Mouse (Mus musculus) kidney, postnatal 0 days (tissue): ENCODE measurements around the gene Hnf1b. TPM values are rescaled to one million over a fixed set of nuclear protein-coding genes. Genes with fewer than 3 reads are reported as not detected.

Source experiments
- ATAC-seq: fragments of 200-750 bp; cut with Nextera tagmentation; replicated peaks from 2 replicates; pipeline ENCODE4 v1.8.0; 2017; ENCODE audit warnings: low read depth, moderate number of reproducible peaks, moderate TSS enrichment, moderate library complexity; ENCODE audit not compliant: low FRiP score
- DNase-seq: peaks from one replicate; pipeline ENCODE4 v3.0.0-alpha.2; 2016; ENCODE audit warnings: low spot score
- H3K27ac ChIP-seq: fragments of 300-500 bp; sonication (generic); 2 replicates; pipeline ENCODE4 v1.5.1; 2014; ENCODE audit warnings: mild to moderate bottlenecking
- H3K27me3 ChIP-seq: fragments of 300-500 bp; sonication (generic); 2 replicates; pipeline ENCODE4 v1.6.1; 2014; ENCODE audit warnings: low read length, mixed read lengths; ENCODE audit not compliant: insufficient read depth
- H3K36me3 ChIP-seq: fragments of 300-500 bp; sonication (generic); 2 replicates; pipeline ENCODE4 v1.6.1; 2014; ENCODE audit warnings: low read length, mixed read lengths; ENCODE audit not compliant: insufficient read depth
- H3K4me1 ChIP-seq: fragments of 300-500 bp; sonication (generic); replicated peaks from 2 replicates; pipeline ENCODE4 v1.6.1; 2014; ENCODE audit warnings: antibody characterized with exemption, low read length, mixed read lengths; ENCODE audit not compliant: insufficient read depth
- H3K4me2 ChIP-seq: fragments of 300-500 bp; sonication (generic); 2 replicates; pipeline ENCODE4 v1.6.1; 2014; ENCODE audit warnings: mild to moderate bottlenecking, low read length, moderate library complexity, mixed read lengths
- H3K4me3 ChIP-seq: fragments of 300-500 bp; sonication (generic); replicated peaks from 2 replicates; pipeline ENCODE4 v1.5.1; 2014; ENCODE audit warnings: low read depth, low read length
- H3K9ac ChIP-seq: fragments of 300-500 bp; sonication (generic); 2 replicates; pipeline ENCODE4 v1.6.1; 2014; ENCODE audit warnings: low read depth, low read length
- H3K9me3 ChIP-seq: fragments of 300-500 bp; sonication (generic); replicated peaks from 2 replicates; pipeline ENCODE4 v1.6.1; 2016; ENCODE audit warnings: low read length, inconsistent platforms, mixed read lengths
- CTCF ChIP-seq: IDR thresholded peaks from 2 replicates; pipeline ENCODE4 v1.5.1; 2016; ENCODE audit warnings: antibody characterized with exemption, low read depth, mild to moderate bottlenecking, moderate library complexity
- WGBS: fragments of 180-500 bp; shearing (Covaris S2); extraction: QIAGEN DNeasy Blood & Tissue Kit; methylation state at CpG from one replicate; pipeline ENCODE4 v1.1.7; 2014; 5-methylcytosine and 5-hydroxymethylcytosine counted together
- polyA plus RNA-seq: library from polyadenylated mRNA; unstranded; fragments of >200 nt; fragmentation: Nextera tagmentation; extraction: Ambion mirVana; gene quantifications from 2 replicates; pipeline ENCODE4 v1.2.1, GENCODE M21; 2015

Gene Hnf1b
- polyA plus RNA-seq, 1 experiment from 2014 or later, result 88.8 TPM

DNA sequence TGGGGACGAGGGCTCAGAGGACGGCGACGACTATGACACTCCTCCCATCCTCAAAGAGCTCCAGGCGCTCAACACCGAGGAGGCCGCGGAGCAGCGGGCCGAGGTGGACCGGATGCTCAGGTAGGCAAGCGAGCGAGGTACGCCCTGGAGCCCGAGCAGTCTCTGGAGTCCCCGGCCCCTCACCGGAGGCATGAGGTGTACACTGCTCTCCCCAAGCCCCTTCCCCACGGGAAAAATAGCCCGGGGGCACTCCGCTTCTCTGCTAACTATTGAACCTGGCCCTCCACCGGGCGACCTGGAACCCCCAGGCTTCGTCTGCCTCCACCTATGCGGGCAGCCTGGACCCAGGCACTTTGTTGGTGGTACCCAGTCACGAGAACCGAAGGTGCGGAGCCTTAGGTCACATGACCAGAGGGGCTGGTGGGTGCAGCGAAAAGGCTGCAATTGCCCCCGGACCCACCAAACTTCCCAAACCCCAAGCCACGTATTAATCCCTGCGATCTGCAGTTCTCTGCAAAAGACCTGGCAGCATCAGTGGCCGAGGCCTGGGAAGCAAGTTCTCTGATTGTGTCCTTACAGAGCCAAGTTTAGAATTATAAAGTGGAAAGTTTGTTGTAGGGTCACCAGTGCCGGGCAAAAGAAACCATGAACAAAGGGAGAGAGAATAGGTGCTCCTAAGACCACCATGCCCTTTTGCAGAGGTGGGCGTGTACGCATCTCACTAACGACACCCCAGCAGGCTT, 1.6 kb downstream of the Hnf1b start:
- H3K4me2 ChIP-seq, result peak overlapping the region; percentile 49
- peak overlapping the region; percentile 88 for H3K9ac ChIP-seq
- peak overlapping the region; percentile 65 for H3K4me3 ChIP-seq
- no peak for TF ChIP-seq CTCF
- no peak for DNase-seq
- no peak for ATAC-seq
- H3K36me3 ChIP-seq, result no peaks in the 10 kb centered on the region
- WGBS, result 2% methylated on average over 36 of the region's 36 CpGs
- no peaks in the 10 kb centered on the region for H3K9me3 ChIP-seq
- peaks cover 19% of the 10 kb centered on the region; the same call in 1 of the 2 replicates for H3K27me3 ChIP-seq
- peak overlapping the region; percentile 95 for H3K27ac ChIP-seq
- no peaks in the 10 kb centered on the region for H3K4me1 ChIP-seq

- WGBS, result 1% methylated on average over 24 of the region's 24 CpGs
Measured at GRCm38 (mm10) chr11:83852016-83852355, 2.1 kb downstream of the Hnf1b start.

GRCm38 (mm10) chr11:83852501-83853211, 2.8 kb downstream of the Hnf1b start:
- H3K36me3 ChIP-seq, result no peaks in the 10 kb centered on the region
- ATAC-seq, result no peak; the same call in 1 of the 2 replicates
- H3K27me3 ChIP-seq, result peaks cover 19% of the 10 kb centered on the region; the same call in 1 of the 2 replicates
- peak overlapping the region; percentile 49 for H3K4me2 ChIP-seq
- H3K9ac ChIP-seq, result peak overlapping the region; percentile 88
- H3K9me3 ChIP-seq, result no peaks in the 10 kb centered on the region
- DNase-seq, result peak; percentile 67
- H3K27ac ChIP-seq, result peak overlapping the region; percentile 95
- no peak for TF ChIP-seq CTCF
- WGBS, result under 1% methylated on average over 38 of the region's 38 CpGs
- H3K4me1 ChIP-seq, result no peaks in the 10 kb centered on the region
- peak overlapping the region; percentile 65 for H3K4me3 ChIP-seq

More at GRCm38 (mm10) chr11:83852016-83852355, 2.1 kb downstream of the Hnf1b start:
- Histone ChIP-seq H3K4me1 (no peaks in the 10 kb centered on the region), H3K27me3 (peaks cover 19% of the 10 kb centered on the region; the same call in 1 of the 2 replicates), H3K9ac (peak overlapping the region; percentile 88), H3K4me3 (peak overlapping the region; percentile 65), H3K27ac (peak overlapping the region; percentile 95), H3K9me3 (no peaks in the 10 kb centered on the region), H3K4me2 (peak overlapping the region; percentile 49), H3K36me3 (no peaks in the 10 kb centered on the region)
- peak; percentile 40 for DNase-seq
- ATAC-seq, result no peak
- no peak for TF ChIP-seq CTCF

DNA sequence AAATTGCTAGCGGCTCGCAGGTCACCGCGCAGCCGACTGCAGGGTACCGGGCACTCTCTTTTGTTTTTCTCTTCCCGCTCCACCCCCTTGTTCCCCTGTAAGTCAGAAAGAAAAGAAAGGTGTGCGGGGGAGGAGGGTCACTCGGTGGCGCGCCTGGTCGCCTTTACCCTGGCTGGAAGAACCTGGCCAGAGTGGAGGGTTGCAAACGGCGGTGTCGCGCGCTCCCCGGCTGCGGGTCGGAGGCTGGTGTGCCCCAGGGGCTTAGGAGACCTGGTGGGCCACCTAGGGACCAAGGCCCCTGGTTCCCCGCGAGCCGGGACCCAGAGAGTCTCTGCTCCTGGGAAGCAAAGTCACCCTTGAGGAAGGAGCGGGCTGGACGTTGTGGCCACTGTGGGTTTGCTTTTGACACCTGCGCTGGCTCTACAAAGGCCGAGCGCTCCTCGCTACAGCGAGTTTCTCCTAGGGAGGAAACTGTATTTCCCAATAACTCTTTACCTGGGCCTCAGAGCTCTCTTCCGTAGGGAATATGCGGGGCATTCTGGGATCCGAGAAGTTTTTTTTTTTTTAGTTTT, 3.4 kb downstream of the Hnf1b start:
- H3K4me3 ChIP-seq, result peak overlapping the region; percentile 65
- H3K4me2 ChIP-seq, result peak overlapping the region; percentile 49
- TF ChIP-seq CTCF, result no peak
- peaks cover 19% of the 10 kb centered on the region; the same call in 1 of the 2 replicates for H3K27me3 ChIP-seq
- H3K27ac ChIP-seq, result peak overlapping the region; percentile 95
- no peaks in the 10 kb centered on the region for H3K4me1 ChIP-seq
- no peak for DNase-seq
- no peak for ATAC-seq
- H3K9ac ChIP-seq, result peak overlapping the region; percentile 88
- no peaks in the 10 kb centered on the region for H3K9me3 ChIP-seq
- H3K36me3 ChIP-seq, result no peaks in the 10 kb centered on the region
- WGBS, result under 1% methylated on average over 33 of the region's 33 CpGs

- peak overlapping the region; percentile 65 for H3K4me3 ChIP-seq
- peak overlapping the region; percentile 95 for H3K27ac ChIP-seq
- 4% methylated on average over 10 of the region's 10 CpGs for WGBS
- ATAC-seq (no peak), DNase-seq (peak; percentile 37)
- no peaks in the 10 kb centered on the region for H3K4me1 ChIP-seq
- TF ChIP-seq CTCF, result no peak
- H3K27me3 ChIP-seq, result peaks cover 19% of the 10 kb centered on the region; the same call in 1 of the 2 replicates
- no peaks in the 10 kb centered on the region for H3K9me3 ChIP-seq
- peak overlapping the region; percentile 88 for H3K9ac ChIP-seq
- peak overlapping the region; percentile 49 for H3K4me2 ChIP-seq
- H3K36me3 ChIP-seq, result no peaks in the 10 kb centered on the region
Measured at GRCm38 (mm10) chr11:83854091-83854490, 4.2 kb downstream of the Hnf1b start.

- peak overlapping the region; percentile 27 for H3K4me3 ChIP-seq
- H3K4me1 ChIP-seq, result no peaks in the 10 kb centered on the region
- H3K27ac ChIP-seq, result no peak overlapping the region
- ATAC-seq, result no peak
- WGBS, result 9% methylated on average over 2 of the region's 2 CpGs
- H3K27me3 ChIP-seq, result peaks cover 19% of the 10 kb centered on the region; the same call in 1 of the 2 replicates
- TF ChIP-seq CTCF, result no peak
- H3K4me2 ChIP-seq, result peak overlapping the region; percentile 50
- DNase-seq, result no peak
- H3K36me3 ChIP-seq, result no peaks in the 10 kb centered on the region
- H3K9ac ChIP-seq, result peak overlapping the region; percentile 46; the same call in 1 of the 2 replicates
- no peaks in the 10 kb centered on the region for H3K9me3 ChIP-seq
Measured at GRCm38 (mm10) chr11:83854707-83855106, 4.8 kb downstream of the Hnf1b start.
